Mouse (Mus musculus) embryonic facial prominence, embryonic 15.5 days (tissue): Measurements from ENCODE around the gene Spata4. TPM values are rescaled to one million over a fixed set of nuclear protein-coding genes. Genes with fewer than 3 reads are reported as not detected.
A peak's percentile ranks its signal among the peaks of the same experiment; 100 is the strongest.

ENCODE experiments used
- ATAC-seq: fragments of 200-750 bp; cut with Nextera tagmentation; 2 replicates; pipeline ENCODE4 v1.8.0; 2017; ENCODE audit warnings: low read depth, moderate TSS enrichment; ENCODE audit not compliant: insufficient number of reproducible peaks, low FRiP score, low TSS enrichment
- H3K27ac ChIP-seq: fragments of 300-500 bp; sonication (generic); replicated peaks from 2 replicates; pipeline ENCODE4 v1.5.1; 2015; ENCODE audit warnings: mild to moderate bottlenecking, inconsistent platforms
- H3K27me3 ChIP-seq: fragments of 300-500 bp; sonication (generic); 2 replicates; pipeline ENCODE4 v1.6.1; 2015; ENCODE audit warnings: inconsistent platforms
- H3K36me3 ChIP-seq: fragments of 300-500 bp; sonication (generic); 2 replicates; pipeline ENCODE4 v1.6.1; 2015; ENCODE audit warnings: mild to moderate bottlenecking, inconsistent platforms
- H3K4me1 ChIP-seq: fragments of 300-500 bp; sonication (generic); 2 replicates; pipeline ENCODE4 v1.6.1; 2015; ENCODE audit warnings: inconsistent platforms
- H3K4me2 ChIP-seq: fragments of 300-500 bp; sonication (generic); replicated peaks from 2 replicates; pipeline ENCODE4 v1.6.1; 2015; ENCODE audit warnings: mild to moderate bottlenecking, inconsistent platforms
- H3K4me3 ChIP-seq: fragments of 300-500 bp; sonication (generic); replicated peaks from 2 replicates; pipeline ENCODE4 v1.5.1; 2015; ENCODE audit warnings: mild to moderate bottlenecking, inconsistent platforms
- H3K9ac ChIP-seq: fragments of 300-500 bp; sonication (generic); 2 replicates; pipeline ENCODE4 v1.6.1; 2015; ENCODE audit warnings: inconsistent platforms
- H3K9me3 ChIP-seq: fragments of 300-500 bp; sonication (generic); replicated peaks from 2 replicates; pipeline ENCODE4 v1.6.1; 2016; ENCODE audit warnings: inconsistent platforms
- WGBS: fragments of 180-500 bp; shearing (Covaris S2); methylation state at CpG from one replicate; pipeline ENCODE4 v1.1.7; 2015; 5-methylcytosine and 5-hydroxymethylcytosine counted together
- polyA plus RNA-seq: library from polyadenylated mRNA; unstranded; fragments of >200 nt; fragmentation: Nextera tagmentation; extraction: Ambion mirVana; gene quantifications from 2 replicates; pipeline ENCODE4 v1.2.1, GENCODE M21; 2015

Spata4 gene
- 0.25 TPM in 1 of 2 replicates, not detected in the other for polyA plus RNA-seq

GRCm38 (mm10) chr8:54600671-54601251 is at the start of gene Spata4:
Gene Spata4 (plus strand): TSS chr8:54600781.
- 0 out of 2 replicates have a peak, but pooled peaks have one; percentile 24 for ATAC-seq
- H3K27me3 ChIP-seq, result no peaks in the 10 kb centered on the region
- WGBS, result 10% methylated on average over 21 of the region's 21 CpGs
- H3K4me3 ChIP-seq, result peak within 1 kb of the TSS; percentile 22
- H3K27ac ChIP-seq, result no peak within 1 kb of the TSS
- H3K4me2 ChIP-seq, result peak within 1 kb of the TSS; percentile 40
- H3K9me3 ChIP-seq, result no peaks in the 10 kb centered on the region
- peaks cover 5% of the 10 kb centered on the region; the same call in 1 of the 2 replicates for H3K4me1 ChIP-seq
- H3K9ac ChIP-seq, result no peak within 1 kb of the TSS
- no peaks in the 10 kb centered on the region for H3K36me3 ChIP-seq

- no peak overlapping the region for H3K9ac ChIP-seq
- no peak overlapping the region for H3K4me2 ChIP-seq
- no peaks in the 10 kb centered on the region for H3K4me1 ChIP-seq
- 75% methylated on average over 2 of the region's 2 CpGs for WGBS
- no peaks in the 10 kb centered on the region for H3K27me3 ChIP-seq
- no peak overlapping the region for H3K4me3 ChIP-seq
- no peak for ATAC-seq
- no peak overlapping the region for H3K27ac ChIP-seq
- no peaks in the 10 kb centered on the region for H3K9me3 ChIP-seq
- H3K36me3 ChIP-seq, result no peaks in the 10 kb centered on the region
Measured at GRCm38 (mm10) chr8:54554921-54555320, 45.7 kb upstream of the Spata4 start.

- no peaks in the 10 kb centered on the region for H3K4me1 ChIP-seq
- H3K9ac ChIP-seq, result no peak overlapping the region
- H3K4me3 ChIP-seq, result no peak overlapping the region
- H3K27ac ChIP-seq, result no peak overlapping the region
- no peaks in the 10 kb centered on the region for H3K36me3 ChIP-seq
- no peaks in the 10 kb centered on the region for H3K9me3 ChIP-seq
- ATAC-seq, result no peak
- no peak overlapping the region for H3K4me2 ChIP-seq
- H3K27me3 ChIP-seq, result no peaks in the 10 kb centered on the region
- 70% methylated on average over 4 of the region's 4 CpGs for WGBS
Measured at GRCm38 (mm10) chr8:54562137-54562536, 38.4 kb upstream of the Spata4 start.

GRCm38 (mm10) chr8:54565181-54565580 is 35.4 kb upstream of the Spata4 start:
- Histone ChIP-seq H3K4me1 (no peaks in the 10 kb centered on the region), H3K9ac (no peak overlapping the region), H3K4me3 (no peak overlapping the region), H3K9me3 (no peaks in the 10 kb centered on the region), H3K36me3 (no peaks in the 10 kb centered on the region), H3K4me2 (no peak overlapping the region), H3K27me3 (no peaks in the 10 kb centered on the region), H3K27ac (no peak overlapping the region)
- 85% methylated on average over 1 of the region's 1 CpGs for WGBS
- ATAC-seq, result no peak

GRCm38 (mm10) chr8:54565603-54566260 is 34.8 kb upstream of the Spata4 start:
- H3K9me3 ChIP-seq, result no peaks in the 10 kb centered on the region
- H3K36me3 ChIP-seq, result no peaks in the 10 kb centered on the region
- WGBS, result 82% methylated on average over 7 of the region's 7 CpGs
- no peak overlapping the region for H3K27ac ChIP-seq
- no peak overlapping the region for H3K4me3 ChIP-seq
- no peak for ATAC-seq
- no peak overlapping the region for H3K4me2 ChIP-seq
- no peak overlapping the region for H3K9ac ChIP-seq
- H3K4me1 ChIP-seq, result no peaks in the 10 kb centered on the region
- H3K27me3 ChIP-seq, result no peaks in the 10 kb centered on the region

- Histone ChIP-seq H3K4me2 (no peak overlapping the region), H3K4me1 (no peaks in the 10 kb centered on the region), H3K9me3 (no peaks in the 10 kb centered on the region), H3K9ac (no peak overlapping the region), H3K36me3 (no peaks in the 10 kb centered on the region), H3K27ac (no peak overlapping the region), H3K27me3 (no peaks in the 10 kb centered on the region), H3K4me3 (no peak overlapping the region)
- ATAC-seq, result no peak
- 61% methylated on average over 2 of the region's 2 CpGs for WGBS
Measured at GRCm38 (mm10) chr8:54567168-54567567, 33.4 kb upstream of the Spata4 start.

GRCm38 (mm10) chr8:54570618-54571609 is 29.7 kb upstream of the Spata4 start:
- Histone ChIP-seq H3K4me1 (no peaks in the 10 kb centered on the region), H3K4me3 (no peak overlapping the region), H3K9ac (no peak overlapping the region), H3K27me3 (no peaks in the 10 kb centered on the region), H3K36me3 (no peaks in the 10 kb centered on the region), H3K27ac (no peak overlapping the region), H3K4me2 (no peak overlapping the region), H3K9me3 (no peaks in the 10 kb centered on the region)
- no peak for ATAC-seq
- WGBS, result 38% methylated on average over 15 of the region's 15 CpGs

- no peak overlapping the region for H3K4me3 ChIP-seq
- no peaks in the 10 kb centered on the region for H3K9me3 ChIP-seq
- ATAC-seq, result no peak
- no peak overlapping the region for H3K27ac ChIP-seq
- H3K36me3 ChIP-seq, result no peaks in the 10 kb centered on the region
- no peak overlapping the region for H3K4me2 ChIP-seq
- H3K9ac ChIP-seq, result no peak overlapping the region
- no peaks in the 10 kb centered on the region for H3K4me1 ChIP-seq
- 79% methylated on average over 3 of the region's 3 CpGs for WGBS
- H3K27me3 ChIP-seq, result no peaks in the 10 kb centered on the region
Measured at GRCm38 (mm10) chr8:54581436-54581835, 19.1 kb upstream of the Spata4 start.

GRCm38 (mm10) chr8:54582886-54583285 is 17.7 kb upstream of the Spata4 start:
- H3K9me3 ChIP-seq, result no peaks in the 10 kb centered on the region
- no peak for ATAC-seq

GRCm38 (mm10) chr8:54594634-54595033 is 5.9 kb upstream of the Spata4 start:
- no peak for ATAC-seq
- H3K27ac ChIP-seq, result no peak overlapping the region
- no peaks in the 10 kb centered on the region for H3K27me3 ChIP-seq
- no peak overlapping the region for H3K4me3 ChIP-seq
- H3K9ac ChIP-seq, result no peak overlapping the region
- no peaks in the 10 kb centered on the region; the same call in 1 of the 2 replicates for H3K4me1 ChIP-seq
- no peaks in the 10 kb centered on the region for H3K36me3 ChIP-seq
- no peak overlapping the region for H3K4me2 ChIP-seq
- 80% methylated on average over 5 of the region's 5 CpGs for WGBS
- no peaks in the 10 kb centered on the region for H3K9me3 ChIP-seq

More at GRCm38 (mm10) chr8:54582886-54583285, 17.7 kb upstream of the Spata4 start:
- Histone ChIP-seq H3K4me2 (no peak overlapping the region), H3K27me3 (no peaks in the 10 kb centered on the region), H3K36me3 (no peaks in the 10 kb centered on the region), H3K4me1 (no peaks in the 10 kb centered on the region), H3K4me3 (no peak overlapping the region), H3K27ac (no peak overlapping the region), H3K9ac (no peak overlapping the region)
- 65% methylated on average over 1 of the region's 1 CpGs for WGBS

GRCm38 (mm10) chr8:54596051-54596450 is 4.5 kb upstream of the Spata4 start:
- H3K4me2 ChIP-seq, result no peak overlapping the region
- no peak overlapping the region for H3K4me3 ChIP-seq
- no peak overlapping the region for H3K9ac ChIP-seq
- no peaks in the 10 kb centered on the region for H3K36me3 ChIP-seq
- no peaks in the 10 kb centered on the region for H3K27me3 ChIP-seq
- H3K4me1 ChIP-seq, result peaks cover 5% of the 10 kb centered on the region
- no peak for ATAC-seq
- H3K27ac ChIP-seq, result no peak overlapping the region
- 52% methylated on average over 2 of the region's 2 CpGs for WGBS
- H3K9me3 ChIP-seq, result no peaks in the 10 kb centered on the region
